9 mouse cellular contexts compared by ENCODE assay signal in the genomic region with DNA sequence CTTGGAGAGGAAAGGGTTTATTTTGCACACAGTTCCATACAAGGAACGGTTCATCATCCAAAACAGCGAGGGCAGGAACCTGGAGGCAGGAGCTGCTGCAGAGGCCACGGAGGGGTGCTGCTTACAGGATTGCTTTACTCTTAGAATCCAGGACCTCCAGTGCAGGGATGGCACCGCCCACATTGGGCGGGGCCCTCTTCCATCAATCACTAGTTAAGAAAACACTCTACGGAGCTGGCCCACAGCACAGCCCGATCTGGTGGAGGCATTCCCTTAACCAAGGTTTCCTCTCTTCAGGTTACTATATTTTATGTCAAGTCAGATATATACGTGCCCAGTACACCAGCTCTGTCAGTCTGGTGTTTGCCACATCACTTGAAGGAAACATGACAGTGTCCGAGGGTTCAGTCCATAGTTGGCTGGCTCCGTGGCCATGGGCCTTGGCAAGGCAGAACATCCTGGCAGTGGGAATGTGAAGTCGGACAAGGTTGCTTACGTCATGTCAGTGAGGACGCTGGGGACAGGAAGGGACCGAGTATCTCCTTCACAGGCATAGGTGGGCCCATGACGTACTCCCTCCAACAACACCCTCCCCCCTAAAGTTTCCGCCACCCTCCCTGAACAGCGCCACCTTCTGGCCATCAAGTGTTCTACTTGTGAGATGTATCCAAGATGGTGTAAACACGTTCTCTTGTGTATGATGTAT. TPM values are rescaled to one million over a fixed set of nuclear protein-coding genes. Genes with fewer than 3 reads are reported as not detected.
DNase-seq lines count a peak whose midpoint lies in the region; ATAC-seq lines count a peak whose summit lies in the region.
"Had no signal": no experiment of that assay in that cellular context is flagged by ENCODE, and none has a peak within 500 bp of the region (broad histone marks: within the 10 kb centered on the region; RNA-seq: fewer than 3 reads in every experiment).

No protein-coding gene starts in this region.

- ATAC-seq in heart, embryonic 12.5 days (ENCODE audit: insufficient number of reproducible peaks, low FRiP score) = 0 out of 2 replicates have a peak, but pooled peaks have one; percentile 12
- peak; percentile 44; the same call in 1 of the 2 replicates for ATAC-seq in kidney, embryonic 16.5 days (ENCODE audit: low FRiP score, low TSS enrichment)
- ATAC-seq in megakaryocyte progenitor cell, adult 5-6 weeks (replicated peaks; ENCODE audit: poor library complexity) = peak; percentile 63

- no peaks in the 10 kb centered on the region for H3K4me1 ChIP-seq in brown adipose tissue, adult 24 weeks (ENCODE audit: control insufficient read depth, insufficient read depth, insufficient read length, low read length)
- H3K4me1 ChIP-seq in heart, embryonic 12.5 days (replicated peaks) = peaks cover 10% of the 10 kb centered on the region
- peaks cover 8% of the 10 kb centered on the region for H3K4me1 ChIP-seq in kidney, embryonic 16.5 days (ENCODE audit: insufficient read depth, low read length)

- peak overlapping the region; percentile 52 for H3K4me2 ChIP-seq in heart, embryonic 12.5 days
- peak overlapping the region; percentile 46 for H3K4me2 ChIP-seq in kidney, embryonic 16.5 days (replicated peaks; ENCODE audit: low read depth, low read length)

- H3K4me3 ChIP-seq in brown adipose tissue, adult 24 weeks (ENCODE audit: insufficient read depth, low read depth, low read length) = peak overlapping the region; percentile 7; the same call in 1 of the 2 replicates
- no peak overlapping the region for H3K4me3 ChIP-seq in heart, embryonic 12.5 days
- peak overlapping the region; percentile 18 for H3K4me3 ChIP-seq in kidney, embryonic 16.5 days (ENCODE audit: low read length)

- H3K36me3 ChIP-seq in heart, embryonic 12.5 days = no peaks in the 10 kb centered on the region
- no peaks in the 10 kb centered on the region for H3K36me3 ChIP-seq in kidney, embryonic 16.5 days (ENCODE audit: insufficient read depth, low read length)

- 8% methylated on average over 18 of the region's 18 CpGs for WGBS in heart, embryonic 12.5 days
- 9% methylated on average over 18 of the region's 18 CpGs for WGBS in kidney, embryonic 16.5 days

- H3K27ac ChIP-seq in brown adipose tissue, adult 24 weeks (replicated peaks; ENCODE audit: low read depth, low read length) = no peak overlapping the region
- H3K27ac ChIP-seq in heart, embryonic 12.5 days (ENCODE audit: poor library complexity, severe bottlenecking) = no peak overlapping the region
- H3K27ac ChIP-seq in kidney, embryonic 16.5 days (ENCODE audit: low read length) = no peak overlapping the region

- no peak overlapping the region for H3K9ac ChIP-seq in heart, embryonic 12.5 days
- H3K9ac ChIP-seq in kidney, embryonic 16.5 days (replicated peaks; ENCODE audit: low read length) = no peak overlapping the region

- H3K27me3 ChIP-seq in heart, embryonic 12.5 days (replicated peaks) = peaks cover 19% of the 10 kb centered on the region; the same call in 1 of the 2 replicates
- no peaks in the 10 kb centered on the region for H3K27me3 ChIP-seq in kidney, embryonic 16.5 days (ENCODE audit: insufficient read depth, low read length)

- peak; percentile 32 for DNase-seq in right cerebral cortex, postnatal 14 days
- no peak for DNase-seq in right cerebral cortex, adult 2 months (ENCODE audit: low spot score in 2 of 2)
- no peak for DNase-seq in frontal cortex, postnatal 10 days (ENCODE audit: low spot score in 2 of 2)
- DNase-seq in cerebellum, adult 11-12 months = no peak

- H3K9me3 ChIP-seq in heart, embryonic 12.5 days (replicated peaks) = no peaks in the 10 kb centered on the region
- H3K9me3 ChIP-seq in kidney, embryonic 16.5 days (ENCODE audit: low read length) = no peaks in the 10 kb centered on the region

RNA-seq across cellular contexts. Expression of gene Wfdc1, which starts 12.1 kb away (rescaled TPM):
- 1.7 and 3.0 TPM in 2 replicates for polyA plus RNA-seq in brown adipose tissue, adult 24 weeks (2012; ENCODE audit: insufficient read depth, insufficient read length, missing spikeins)
- polyA plus RNA-seq in heart, embryonic 12.5 days (2016; fragmentation: Nextera tagmentation; extraction: Ambion mirVana) = 3.1 and 3.5 TPM in 2 replicates
- 2.3 and 3.7 TPM in 2 replicates for polyA plus RNA-seq in kidney, embryonic 16.5 days (2015; fragmentation: Nextera tagmentation; extraction: Ambion mirVana)
- total RNA-seq in megakaryocyte progenitor cell, adult 5-6 weeks (2015) = not detected in 2 replicates
- not detected in 2 replicates for total RNA-seq in megakaryocyte progenitor cell, adult 5-6 weeks (2017)

RNA-seq across cellular contexts. Expression of gene Atp2c2, which starts 21.5 kb away (rescaled TPM):
- polyA plus RNA-seq in brown adipose tissue, adult 24 weeks (2012; ENCODE audit: insufficient read depth, insufficient read length, missing spikeins) = not detected in 2 replicates
- polyA plus RNA-seq in heart, embryonic 12.5 days (2016; fragmentation: Nextera tagmentation; extraction: Ambion mirVana) = 0.33 and 0.38 TPM in 2 replicates
- polyA plus RNA-seq in kidney, embryonic 16.5 days (2015; fragmentation: Nextera tagmentation; extraction: Ambion mirVana) = 1.9 and 2.7 TPM in 2 replicates
- not detected in 2 replicates for total RNA-seq in megakaryocyte progenitor cell, adult 5-6 weeks (2015)
- not detected in 2 replicates for total RNA-seq in megakaryocyte progenitor cell, adult 5-6 weeks (2017)
- total RNA-seq: gastrocnemius, postnatal 4 days had no signal

RNA-seq across cellular contexts. Expression of gene Kcng4, which starts 42.8 kb away (rescaled TPM):
- 1.9 TPM in 2 replicates for polyA plus RNA-seq in brown adipose tissue, adult 24 weeks (2012; ENCODE audit: insufficient read depth, insufficient read length, missing spikeins)
- polyA plus RNA-seq in heart, embryonic 12.5 days (2016; fragmentation: Nextera tagmentation; extraction: Ambion mirVana) = not detected in 2 replicates
- polyA plus RNA-seq in kidney, embryonic 16.5 days (2015; fragmentation: Nextera tagmentation; extraction: Ambion mirVana) = 0.05 and 0.15 TPM in 2 replicates
- not detected in 2 replicates for total RNA-seq in megakaryocyte progenitor cell, adult 5-6 weeks (2015)
- total RNA-seq in megakaryocyte progenitor cell, adult 5-6 weeks (2017) = not detected in 2 replicates

Comparison
In these comparisons a context has a peak if more than half of its experiments do, and no peak if none do; other contexts are left out.
1. ATAC-seq: peak in every context shown above with its lines; median percentile 63 in megakaryocyte progenitor cell, adult 5-6 weeks; 44 in kidney, embryonic 16.5 days; 12 in heart, embryonic 12.5 days.